Mouse (Mus musculus) kidney, adult 2 months (tissue): Measurements from ENCODE around the gene Erbb2.

ENCODE experiments used
- CTCF ChIP-seq: fragments of 200-500 bp; conservative IDR thresholded peaks from 2 replicates; pipeline ENCODE4 v1.5.1; 2011; ENCODE audit warnings: low read depth, mild to moderate bottlenecking, control low read depth, low read length, moderate library complexity, mixed read lengths; ENCODE audit not compliant: insufficient read depth, insufficient read length
- POLR2A ChIP-seq: fragments of 200-500 bp; IDR thresholded peaks from one replicate; pipeline ENCODE4 v1.6.1; 2011; ENCODE audit warnings: low read depth, low read length, control low read depth

GRCm38 (mm10) chr11:98370588-98370987 is 41.7 kb upstream of the Erbb2 start:
- TF ChIP-seq CTCF (no peak), POLR2A (no peak)
